Mouse (Mus musculus) forebrain, embryonic 14.5 days (tissue): ENCODE data around the gene Ttk. TPM values are rescaled to one million over a fixed set of nuclear protein-coding genes. Genes with fewer than 3 reads are reported as not detected.

Source experiments
- ATAC-seq: fragments of 200-750 bp; cut with Nextera tagmentation; 2 replicates; pipeline ENCODE4 v1.8.0; 2017; ENCODE audit warnings: mild to moderate bottlenecking, moderate library complexity
- DNase-seq: peaks from one replicate; pipeline ENCODE4 v3.0.0-alpha.2; 2015; ENCODE audit warnings: low spot score
- H3K27ac ChIP-seq: fragments of 300-500 bp; sonication (generic); 2 replicates; pipeline ENCODE4 v1.5.1; 2014; ENCODE audit warnings: low read depth, mild to moderate bottlenecking, control low read depth, low read length, moderate library complexity
- H3K27me3 ChIP-seq: fragments of 300-500 bp; sonication (generic); replicated peaks from 2 replicates; pipeline ENCODE4 v1.6.1; 2014; ENCODE audit warnings: low read length, control low read depth, mixed read lengths; ENCODE audit not compliant: control insufficient read depth, insufficient read depth
- H3K36me3 ChIP-seq: fragments of 300-500 bp; sonication (generic); 2 replicates; pipeline ENCODE4 v1.6.1; 2014; ENCODE audit warnings: low read length, control low read depth; ENCODE audit not compliant: control insufficient read depth, insufficient read depth
- H3K4me1 ChIP-seq: fragments of 300-500 bp; sonication (generic); 2 replicates; pipeline ENCODE4 v1.6.1; 2014; ENCODE audit warnings: antibody characterized with exemption, low read length, control low read depth; ENCODE audit not compliant: control insufficient read depth, insufficient read depth
- H3K4me2 ChIP-seq: fragments of 300-500 bp; sonication (generic); 2 replicates; pipeline ENCODE4 v1.6.1; 2014; ENCODE audit warnings: mild to moderate bottlenecking, control low read depth, low read length
- H3K4me3 ChIP-seq: fragments of 300-500 bp; sonication (generic); 2 replicates; pipeline ENCODE4 v1.5.1; 2014; ENCODE audit warnings: low read depth, low read length, control low read depth
- H3K9ac ChIP-seq: fragments of 300-500 bp; sonication (generic); 2 replicates; pipeline ENCODE4 v1.6.1; 2014; ENCODE audit warnings: mild to moderate bottlenecking, low read length, control low read depth, moderate library complexity
- H3K9me3 ChIP-seq: fragments of 300-500 bp; sonication (generic); replicated peaks from 2 replicates; pipeline ENCODE4 v1.6.1; 2016; ENCODE audit warnings: low read length, control low read depth, mixed read lengths; ENCODE audit not compliant: control insufficient read depth
- WGBS: fragments of 180-500 bp; shearing (Covaris S2); extraction: QIAGEN DNeasy Blood & Tissue Kit; methylation state at CpG from one replicate; pipeline ENCODE4 v1.1.7; 2014; 5-methylcytosine and 5-hydroxymethylcytosine counted together
- polyA plus RNA-seq: library from polyadenylated mRNA; unstranded; fragments of >200 nt; fragmentation: Nextera tagmentation; extraction: Ambion mirVana; gene quantifications from 2 replicates; pipeline ENCODE4 v1.2.1, GENCODE M21; 2014

Ttk gene
- polyA plus RNA-seq, 1 experiment from 2014 or later = 16.3 TPM

GRCm38 (mm10) chr9:83910926-83911325, 76.4 kb downstream of the Ttk start:
- no peaks in the 10 kb centered on the region for H3K9me3 ChIP-seq
- no peak overlapping the region for H3K9ac ChIP-seq
- no peak overlapping the region for H3K4me3 ChIP-seq
- no peaks in the 10 kb centered on the region for H3K4me1 ChIP-seq
- H3K36me3 ChIP-seq = no peaks in the 10 kb centered on the region
- H3K27me3 ChIP-seq = no peaks in the 10 kb centered on the region
- no peak overlapping the region for H3K27ac ChIP-seq
- ATAC-seq (no peak), DNase-seq (no peak)
- 83% methylated on average over 2 of the region's 2 CpGs for WGBS
- H3K4me2 ChIP-seq = no peak overlapping the region

Other genes starting within 250 kb of the Ttk start
- gene Elovl4, start 28.4 kb upstream of the Ttk start, polyA plus RNA-seq = 62.3 and 70.1 TPM in 2 replicates
- gene Bckdhb, start 90.5 kb downstream of the Ttk start, polyA plus RNA-seq = 35.6 and 37.2 TPM in 2 replicates